Mouse (Mus musculus) forebrain, embryonic 15.5 days (tissue): ENCODE measurements around the gene Olfr806. TPM values are rescaled to one million over a fixed set of nuclear protein-coding genes. Genes with fewer than 3 reads are reported as not detected.

Experiments used
- ATAC-seq: fragments of 200-750 bp; cut with Nextera tagmentation; replicated peaks from 2 replicates; pipeline ENCODE4 v1.8.0; 2017; ENCODE audit warnings: mild to moderate bottlenecking, moderate TSS enrichment, moderate library complexity
- H3K27ac ChIP-seq: fragments of 300-500 bp; sonication (generic); replicated peaks from 2 replicates; pipeline ENCODE4 v1.5.1; 2015; ENCODE audit warnings: mild to moderate bottlenecking, inconsistent platforms
- H3K27me3 ChIP-seq: fragments of 300-500 bp; sonication (generic); 2 replicates; pipeline ENCODE4 v1.6.1; 2015; ENCODE audit warnings: inconsistent platforms
- H3K36me3 ChIP-seq: fragments of 300-500 bp; sonication (generic); 2 replicates; pipeline ENCODE4 v1.6.1; 2015; ENCODE audit warnings: mild to moderate bottlenecking, inconsistent platforms
- H3K4me1 ChIP-seq: fragments of 300-500 bp; sonication (generic); 2 replicates; pipeline ENCODE4 v1.6.1; 2015; ENCODE audit warnings: inconsistent platforms
- H3K4me2 ChIP-seq: fragments of 300-500 bp; sonication (generic); replicated peaks from 2 replicates; pipeline ENCODE4 v1.6.1; 2015; ENCODE audit warnings: mild to moderate bottlenecking, inconsistent platforms
- H3K4me3 ChIP-seq: fragments of 300-500 bp; sonication (generic); 2 replicates; pipeline ENCODE4 v1.5.1; 2015; ENCODE audit warnings: mild to moderate bottlenecking, inconsistent platforms
- H3K9ac ChIP-seq: fragments of 300-500 bp; sonication (generic); replicated peaks from 2 replicates; pipeline ENCODE4 v1.6.1; 2015; ENCODE audit warnings: mild to moderate bottlenecking, inconsistent platforms
- H3K9me3 ChIP-seq: fragments of 300-500 bp; sonication (generic); 2 replicates; pipeline ENCODE4 v1.6.1; 2016; ENCODE audit warnings: inconsistent platforms
- WGBS: fragments of 180-500 bp; shearing (Covaris S2); methylation state at CpG from one replicate; pipeline ENCODE4 v1.1.7; 2015; ENCODE audit warnings: mixed read lengths; 5-methylcytosine and 5-hydroxymethylcytosine counted together
- microRNA-seq: library from miRNA; unstranded; fragments of <30 nt; microRNA quantifications from one replicate; pipeline ENCODE4, GENCODE M21; 2016
- polyA plus RNA-seq: library from polyadenylated mRNA; unstranded; fragments of >200 nt; fragmentation: Nextera tagmentation; extraction: Ambion mirVana; gene quantifications from 2 replicates; pipeline ENCODE4 v1.2.1, GENCODE M21; 2015

Gene Olfr806
- polyA plus RNA-seq: not detected in 2 replicates

GRCm38 (mm10) chr10:129741821-129742220 lies at the start of gene Olfr806:
Olfr806 (minus strand) TSS chr10:129741921.
- no peak for ATAC-seq
- Histone ChIP-seq H3K9ac (no peak within 1 kb of the TSS), H3K4me2 (no peak within 1 kb of the TSS), H3K4me1 (no peaks in the 10 kb centered on the region), H3K27me3 (no peaks in the 10 kb centered on the region), H3K27ac (no peak within 1 kb of the TSS), H3K36me3 (no peaks in the 10 kb centered on the region), H3K9me3 (no peaks in the 10 kb centered on the region), H3K4me3 (no peak within 1 kb of the TSS)

GRCm38 (mm10) chr10:129778123-129778522 lies 36.4 kb upstream of the Olfr806 start:
- Histone ChIP-seq H3K4me1 (no peaks in the 10 kb centered on the region), H3K9me3 (no peaks in the 10 kb centered on the region), H3K4me2 (no peak overlapping the region), H3K27ac (no peak overlapping the region), H3K9ac (no peak overlapping the region), H3K27me3 (no peaks in the 10 kb centered on the region), H3K4me3 (no peak overlapping the region), H3K36me3 (no peaks in the 10 kb centered on the region)
- ATAC-seq: no peak

GRCm38 (mm10) chr10:129774338-129774737 lies 32.6 kb upstream of the Olfr806 start, which contains the start of gene Olfr809:
Olfr809 (plus strand) TSS chr10:129774638.
- no peaks in the 10 kb centered on the region for H3K9me3 ChIP-seq
- no peaks in the 10 kb centered on the region for H3K27me3 ChIP-seq
- H3K4me3 ChIP-seq: no peak within 1 kb of the TSS
- H3K27ac ChIP-seq: no peak within 1 kb of the TSS
- H3K4me2 ChIP-seq: no peak within 1 kb of the TSS
- no peak within 1 kb of the TSS for H3K9ac ChIP-seq
- no peak for ATAC-seq
- H3K4me1 ChIP-seq: no peaks in the 10 kb centered on the region
- H3K36me3 ChIP-seq: no peaks in the 10 kb centered on the region

- ATAC-seq: no peak
- no peak within 1 kb of the TSS for H3K27ac ChIP-seq
- H3K9me3 ChIP-seq: no peaks in the 10 kb centered on the region
- 94% methylated on average over 1 of the region's 1 CpGs for WGBS
- no peak within 1 kb of the TSS for H3K9ac ChIP-seq
- no peaks in the 10 kb centered on the region for H3K27me3 ChIP-seq
- no peak within 1 kb of the TSS for H3K4me2 ChIP-seq
- no peaks in the 10 kb centered on the region for H3K36me3 ChIP-seq
- no peaks in the 10 kb centered on the region for H3K4me1 ChIP-seq
- no peak within 1 kb of the TSS for H3K4me3 ChIP-seq
Observed at GRCm38 (mm10) chr10:129765182-129765581, 23.5 kb upstream of the Olfr806 start, which contains the start of gene Olfr808. Olfr808 (plus strand) TSS chr10:129765482.

GRCm38 (mm10) chr10:129757693-129758092 lies 16.0 kb upstream of the Olfr806 start, which contains the start of gene Olfr807:
Olfr807 (minus strand) TSS chr10:129757793.
- WGBS: 89% methylated on average over 1 of the region's 1 CpGs
- no peaks in the 10 kb centered on the region for H3K27me3 ChIP-seq
- no peak within 1 kb of the TSS for H3K27ac ChIP-seq
- no peaks in the 10 kb centered on the region for H3K4me1 ChIP-seq
- H3K4me3 ChIP-seq: no peak within 1 kb of the TSS
- H3K4me2 ChIP-seq: no peak within 1 kb of the TSS
- no peak within 1 kb of the TSS for H3K9ac ChIP-seq
- ATAC-seq: no peak
- no peaks in the 10 kb centered on the region for H3K9me3 ChIP-seq
- no peaks in the 10 kb centered on the region for H3K36me3 ChIP-seq

- H3K27ac ChIP-seq: no peak within 1 kb of the TSS
- H3K4me2 ChIP-seq: no peak within 1 kb of the TSS
- ATAC-seq: no peak
- no peaks in the 10 kb centered on the region for H3K4me1 ChIP-seq
- H3K9me3 ChIP-seq: no peaks in the 10 kb centered on the region
- H3K27me3 ChIP-seq: no peaks in the 10 kb centered on the region
- WGBS: 99% methylated on average over 2 of the region's 2 CpGs
- H3K36me3 ChIP-seq: no peaks in the 10 kb centered on the region
- no peak within 1 kb of the TSS for H3K4me3 ChIP-seq
- no peak within 1 kb of the TSS for H3K9ac ChIP-seq
Observed at GRCm38 (mm10) chr10:129729275-129729674, 12.4 kb downstream of the Olfr806 start, which contains the start of gene Olfr805. Olfr805 (minus strand) TSS chr10:129729375.

- no peak within 1 kb of the TSS for H3K4me3 ChIP-seq
- no peak for ATAC-seq
- no peak within 1 kb of the TSS for H3K9ac ChIP-seq
Observed at GRCm38 (mm10) chr10:129702910-129703309, 38.8 kb downstream of the Olfr806 start, which contains the start of gene Olfr804. Olfr804 (plus strand) TSS chr10:129703210.

GRCm38 (mm10) chr10:129694186-129694585 lies 47.5 kb downstream of the Olfr806 start, which contains the start of gene Olfr803:
Olfr803 (minus strand) TSS chr10:129694286.
- no peaks in the 10 kb centered on the region for H3K9me3 ChIP-seq
- no peak within 1 kb of the TSS for H3K9ac ChIP-seq
- no peaks in the 10 kb centered on the region for H3K36me3 ChIP-seq
- no peaks in the 10 kb centered on the region for H3K4me1 ChIP-seq
- no peak for ATAC-seq
- H3K27me3 ChIP-seq: no peaks in the 10 kb centered on the region
- no peak within 1 kb of the TSS for H3K4me2 ChIP-seq
- no peak within 1 kb of the TSS for H3K27ac ChIP-seq
- WGBS: 86% methylated on average over 2 of the region's 2 CpGs
- no peak within 1 kb of the TSS for H3K4me3 ChIP-seq

More at GRCm38 (mm10) chr10:129702910-129703309, 38.8 kb downstream of the Olfr806 start, which contains the start of gene Olfr804:
- Histone ChIP-seq H3K9me3 (no peaks in the 10 kb centered on the region), H3K4me1 (no peaks in the 10 kb centered on the region), H3K27me3 (no peaks in the 10 kb centered on the region), H3K27ac (no peak within 1 kb of the TSS), H3K4me2 (no peak within 1 kb of the TSS), H3K36me3 (no peaks in the 10 kb centered on the region)

GRCm38 (mm10) chr10:129688069-129688468 lies 53.7 kb downstream of the Olfr806 start, which contains the start of gene Olfr802:
Olfr802 (minus strand) TSS chr10:129688169.
- no peak within 1 kb of the TSS for H3K4me2 ChIP-seq
- no peaks in the 10 kb centered on the region for H3K27me3 ChIP-seq
- 67% methylated on average over 1 of the region's 1 CpGs for WGBS
- ATAC-seq: no peak
- H3K9me3 ChIP-seq: no peaks in the 10 kb centered on the region
- no peak within 1 kb of the TSS for H3K27ac ChIP-seq
- H3K4me3 ChIP-seq: no peak within 1 kb of the TSS
- H3K9ac ChIP-seq: no peak within 1 kb of the TSS
- no peaks in the 10 kb centered on the region for H3K36me3 ChIP-seq
- H3K4me1 ChIP-seq: no peaks in the 10 kb centered on the region

Small RNA genes within 50 kb of the gene (microRNA-seq; reads per million reads assigned to microRNA genes)
- not detected for gene Gm24485

Other genes with a start within 250 kb of the Olfr806 start
- gene Olfr790, start 243.4 kb downstream of the Olfr806 start, polyA plus RNA-seq: not detected in 2 replicates
- not detected in 2 replicates for gene Olfr791, start 220.1 kb downstream of the Olfr806 start, polyA plus RNA-seq
- not detected in 2 replicates for gene Olfr792, start 202.8 kb downstream of the Olfr806 start, polyA plus RNA-seq
- gene Olfr794, start 174.3 kb downstream of the Olfr806 start, polyA plus RNA-seq: not detected in 2 replicates
- gene Olfr796, start 129.4 kb downstream of the Olfr806 start, polyA plus RNA-seq: not detected in 2 replicates
- gene Olfr798, start 114.0 kb downstream of the Olfr806 start, polyA plus RNA-seq: not detected in 2 replicates
- gene Olfr799, start 104.4 kb downstream of the Olfr806 start, polyA plus RNA-seq: not detected in 2 replicates
- gene Olfr800, start 84.2 kb downstream of the Olfr806 start, polyA plus RNA-seq: not detected in 2 replicates
- gene Olfr801, start 68.1 kb downstream of the Olfr806 start, polyA plus RNA-seq: not detected in 2 replicates
- 0.06 TPM in 1 of 2 replicates, not detected in the other for gene Olfr802, start 53.8 kb downstream of the Olfr806 start, polyA plus RNA-seq
- not detected in 2 replicates for gene Olfr803, start 47.6 kb downstream of the Olfr806 start, polyA plus RNA-seq
- not detected in 2 replicates for gene Olfr804, start 38.7 kb downstream of the Olfr806 start, polyA plus RNA-seq
- not detected in 2 replicates for gene Olfr805, start 12.5 kb downstream of the Olfr806 start, polyA plus RNA-seq
- not detected in 2 replicates for gene Olfr807, start 15.9 kb upstream of the Olfr806 start, polyA plus RNA-seq
- not detected in 2 replicates for gene Olfr808, start 23.6 kb upstream of the Olfr806 start, polyA plus RNA-seq
- not detected in 2 replicates for gene Olfr809, start 32.7 kb upstream of the Olfr806 start, polyA plus RNA-seq
- not detected in 2 replicates for gene Olfr810, start 53.0 kb upstream of the Olfr806 start, polyA plus RNA-seq
- gene Olfr811, start 62.5 kb upstream of the Olfr806 start, polyA plus RNA-seq: not detected in 2 replicates
- gene Olfr812, start 104.2 kb upstream of the Olfr806 start, polyA plus RNA-seq: not detected in 2 replicates
- gene Olfr813, start 113.4 kb upstream of the Olfr806 start, polyA plus RNA-seq: not detected in 2 replicates
- not detected in 2 replicates for gene Olfr814, start 137.9 kb upstream of the Olfr806 start, polyA plus RNA-seq
- not detected in 2 replicates for gene Olfr815, start 163.9 kb upstream of the Olfr806 start, polyA plus RNA-seq
- not detected in 2 replicates for gene Olfr816, start 173.7 kb upstream of the Olfr806 start, polyA plus RNA-seq
- gene Olfr818, start 207.2 kb upstream of the Olfr806 start, polyA plus RNA-seq: not detected in 2 replicates
- gene Olfr819, start 225.3 kb upstream of the Olfr806 start, polyA plus RNA-seq: not detected in 2 replicates
- gene Olfr247, start 234.2 kb upstream of the Olfr806 start, polyA plus RNA-seq: not detected in 2 replicates
- gene Gm10310, start 243.1 kb upstream of the Olfr806 start, polyA plus RNA-seq: not detected in 2 replicates